Comparison of ENCODE assay signal across 16 mouse cellular contexts in genomic region chr11:86909028-86909427, GRCm38 (mm10).
"Had no signal": no experiment of that assay in that cellular context is flagged by ENCODE, and none has a peak within 500 bp of the region (broad histone marks: within the 10 kb centered on the region; RNA-seq: fewer than 3 reads in every experiment).

No protein-coding gene starts in this region.

- H3K4me3 ChIP-seq: left cerebral cortex, adult 2 months; limb, embryonic 10.5 days; midbrain, embryonic 10.5 days; myocyte; neural tube, embryonic 15.5 days; stomach, embryonic 15.5 days had no signal

- H3K4me1 ChIP-seq: neural tube, embryonic 15.5 days; stomach, embryonic 15.5 days had no signal

- H3K27me3 ChIP-seq: neural tube, embryonic 15.5 days; stomach, embryonic 15.5 days had no signal

- ATAC-seq: hindbrain, postnatal 0 days had no signal

- DNase-seq: lung, embryonic 14.5 days; lung, postnatal 10 days; lung, postnatal 4 days; midbrain, embryonic 14.5 days; right cerebral cortex, adult 18-20 months; right cerebral cortex, postnatal 25 days; spleen, adult 18-20 months; thymus, postnatal 4 days had no signal

- H3K9ac ChIP-seq: lung, embryonic 14.5 days; neural tube, embryonic 15.5 days; stomach, embryonic 15.5 days had no signal

- H3K27ac ChIP-seq: hindbrain, postnatal 0 days; left cerebral cortex, adult 2 months; limb, embryonic 10.5 days; midbrain, embryonic 10.5 days; neural tube, embryonic 15.5 days; stomach, embryonic 15.5 days had no signal

- H3K9me3 ChIP-seq: limb, embryonic 10.5 days; midbrain, embryonic 10.5 days; neural tube, embryonic 15.5 days; stomach, embryonic 15.5 days had no signal

- H3K4me2 ChIP-seq: liver, embryonic 11.5 days; lung, embryonic 14.5 days; neural tube, embryonic 15.5 days; stomach, embryonic 15.5 days had no signal

- H3K36me3 ChIP-seq: limb, embryonic 10.5 days; midbrain, embryonic 10.5 days; neural tube, embryonic 15.5 days; stomach, embryonic 15.5 days had no signal
